Mouse (Mus musculus) CH12.LX (cell line): ENCODE measurements around the gene Gm10272.

ENCODE experiments used
- CTCF ChIP-seq, 2 experiments: IDR thresholded peaks in 1 of 2; conservative IDR thresholded peaks in 1 of 2; 2 replicates each; pipeline ENCODE4 v1.5.1; 2011 to 2012; ENCODE audit warnings: low read depth in 2 of 2, low read length in 2 of 2, improper control_type of control experiment in 1 of 2, inconsistent platforms in 1 of 2, mild to moderate bottlenecking in 1 of 2, moderate library complexity in 1 of 2
- GABPA ChIP-seq: IDR thresholded peaks from 2 replicates; pipeline ENCODE4 v1.6.1; 2012; ENCODE audit warnings: low read depth, low read length, improper control_type of control experiment, inconsistent platforms; ENCODE audit not compliant: insufficient replicate concordance
- MAX ChIP-seq: IDR thresholded peaks from 2 replicates; pipeline ENCODE4 v1.6.1; 2011; ENCODE audit warnings: low read length, improper control_type of control experiment
- PAX5 ChIP-seq: IDR thresholded peaks from 2 replicates; pipeline ENCODE4 v1.6.1; 2012; ENCODE audit warnings: low read length, inconsistent platforms, mixed read lengths
- POLR2A ChIP-seq: IDR thresholded peaks from 2 replicates; pipeline ENCODE4 v1.6.1; 2011; ENCODE audit warnings: low read depth, mild to moderate bottlenecking, improper control_type of control experiment, low read length
- TBP ChIP-seq: conservative IDR thresholded peaks from 2 replicates; pipeline ENCODE4 v1.6.1; 2011; ENCODE audit warnings: low read depth, low read length, improper control_type of control experiment
- USF2 ChIP-seq: conservative IDR thresholded peaks from 2 replicates; pipeline ENCODE4 v1.6.1; 2011; ENCODE audit warnings: low read depth, low read length, improper control_type of control experiment

DNA sequence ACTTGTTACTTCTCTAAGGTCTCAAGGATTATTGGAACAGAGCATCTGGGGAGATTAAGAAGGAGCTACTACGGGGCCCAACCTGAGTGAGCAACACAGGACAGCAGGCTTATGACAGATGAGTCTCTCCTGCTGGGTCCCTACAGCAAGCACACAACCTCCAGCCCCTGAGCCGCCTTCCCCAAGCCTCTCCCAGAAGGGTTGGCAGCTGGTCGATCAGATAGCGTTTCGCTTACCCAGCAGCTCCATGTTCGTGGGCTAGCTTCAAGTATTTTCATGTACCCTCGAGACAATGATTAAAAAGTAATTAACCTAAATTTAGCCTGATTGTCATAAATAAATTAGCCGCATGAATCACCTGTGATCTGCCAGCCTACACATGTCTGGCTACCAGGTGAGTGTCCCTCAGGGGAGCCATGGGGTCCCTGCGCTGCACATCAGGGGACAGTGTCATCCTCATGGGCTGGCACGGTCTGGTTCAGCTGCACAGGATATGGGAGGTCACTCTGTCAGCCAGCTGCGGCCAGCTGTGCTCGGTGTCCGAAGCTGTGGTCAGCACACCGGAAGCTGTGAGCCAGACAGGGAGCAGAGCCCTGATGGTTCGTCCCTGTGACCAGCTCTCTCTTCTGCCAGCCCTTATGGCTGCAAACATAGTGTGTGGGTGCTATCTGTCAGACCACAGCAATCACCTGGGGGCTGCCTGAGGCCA is 48.0 kb upstream of the Gm10272 start:
- TF ChIP-seq POLR2A (no peak), CTCF (conservative IDR thresholded peaks at IDR 0.05 in 1 of 2, IDR thresholded peaks at IDR 0.05 in 1 of 2; ENCODE audit: low read depth in 2 of 2, low read length in 2 of 2) (no peak), MAX (no peak), PAX5 (no peak), TBP (no peak), GABPA (no peak), USF2 (no peak)
